Mouse (Mus musculus): ENCODE results near the gene Tmem213. TPM values are rescaled to one million over a fixed set of nuclear protein-coding genes. Genes with fewer than 3 reads are reported as not detected.
A peak's percentile ranks its signal among the peaks of the same experiment; 100 is the strongest.

Tmem213 gene
- polyA plus RNA-seq, 1 experiment from 2014 or later: not detected

DNA sequence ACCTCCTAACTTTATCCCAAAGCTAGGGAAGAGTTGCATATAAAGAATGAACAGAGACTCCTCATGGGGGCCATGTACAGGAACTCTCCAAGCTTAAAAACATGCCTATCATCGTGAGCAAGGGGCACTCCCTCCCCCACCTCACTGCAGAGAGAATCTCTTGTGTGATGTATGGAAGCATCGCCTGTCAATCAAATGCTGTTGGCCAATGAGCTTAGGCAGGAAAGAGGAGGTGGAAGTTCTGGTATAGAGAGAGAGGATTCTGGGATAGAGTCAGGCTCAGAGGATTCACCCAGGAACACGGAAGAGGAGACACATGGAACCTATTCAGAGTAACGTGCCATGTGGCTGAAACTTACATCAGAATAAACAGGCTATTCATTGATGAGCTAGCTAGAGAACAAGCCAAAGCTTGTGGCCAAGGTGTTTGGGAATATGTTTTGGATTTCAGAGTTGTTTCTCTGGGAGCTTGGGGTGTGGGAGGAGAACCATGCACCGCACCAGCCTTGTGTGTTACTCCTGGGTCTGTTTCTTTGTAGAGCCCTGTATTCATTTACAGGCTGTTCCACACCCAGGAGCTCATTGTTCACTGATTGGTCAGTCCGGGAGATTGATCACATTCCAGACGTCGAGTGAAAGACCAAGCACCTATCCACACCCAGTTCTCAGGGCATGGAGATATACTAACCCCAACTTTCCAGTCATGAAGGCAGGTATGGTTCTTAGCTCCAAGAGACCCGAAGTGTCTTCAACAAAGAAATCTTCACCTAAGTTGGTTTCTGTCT, 21.6 kb upstream of the Tmem213 start:
- ATAC-seq (ENCODE audit: low read depth): no peak
- H3K27ac ChIP-seq: no peak overlapping the region
- WGBS (ENCODE audit: insufficient replicate concordance): 65% methylated on average over 9 of the region's 9 CpGs

DNA sequence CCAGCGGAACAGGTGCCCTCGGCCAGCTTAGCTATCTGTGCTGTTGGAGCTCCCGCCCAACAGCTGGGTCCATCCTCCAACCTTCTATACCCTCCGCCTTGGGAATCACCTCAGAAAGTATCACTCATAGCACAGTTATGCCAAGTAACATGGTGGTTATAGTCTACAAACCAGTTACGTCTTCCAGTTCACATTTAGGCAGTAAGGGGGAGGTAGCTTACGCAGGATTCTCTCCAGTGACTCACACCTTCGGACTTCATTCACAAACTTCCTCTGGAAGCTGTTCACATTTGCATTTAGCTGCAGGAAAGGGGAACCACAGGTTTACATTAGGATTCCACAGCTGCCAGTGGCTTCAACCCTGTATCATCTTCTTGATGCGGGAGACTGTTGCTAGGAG, 16.5 kb upstream of the Tmem213 start:
- Histone ChIP-seq H3K9me3 (replicated peaks) (no peaks in the 10 kb centered on the region), H3K4me3 (replicated peaks) (no peak overlapping the region), H3K9ac (no peak overlapping the region), H3K27ac (no peak overlapping the region), H3K27me3 (no peaks in the 10 kb centered on the region), H3K4me1 (replicated peaks) (peaks cover 5% of the 10 kb centered on the region), H3K4me2 (no peak overlapping the region), H3K36me3 (no peaks in the 10 kb centered on the region)
- 74% methylated on average over 8 of the region's 8 CpGs for WGBS (ENCODE audit: insufficient replicate concordance)
- DNase-seq (no peak), ATAC-seq (ENCODE audit: low read depth) (no peak)

More for the DNA sequence above, 21.6 kb upstream of the Tmem213 start:
- Histone ChIP-seq H3K36me3 (no peaks in the 10 kb centered on the region), H3K4me3 (replicated peaks) (no peak overlapping the region), H3K27me3 (no peaks in the 10 kb centered on the region), H3K9ac (no peak overlapping the region), H3K4me2 (no peak overlapping the region), H3K4me1 (replicated peaks) (no peaks in the 10 kb centered on the region), H3K9me3 (replicated peaks) (no peaks in the 10 kb centered on the region)
- no peak for DNase-seq

DNA sequence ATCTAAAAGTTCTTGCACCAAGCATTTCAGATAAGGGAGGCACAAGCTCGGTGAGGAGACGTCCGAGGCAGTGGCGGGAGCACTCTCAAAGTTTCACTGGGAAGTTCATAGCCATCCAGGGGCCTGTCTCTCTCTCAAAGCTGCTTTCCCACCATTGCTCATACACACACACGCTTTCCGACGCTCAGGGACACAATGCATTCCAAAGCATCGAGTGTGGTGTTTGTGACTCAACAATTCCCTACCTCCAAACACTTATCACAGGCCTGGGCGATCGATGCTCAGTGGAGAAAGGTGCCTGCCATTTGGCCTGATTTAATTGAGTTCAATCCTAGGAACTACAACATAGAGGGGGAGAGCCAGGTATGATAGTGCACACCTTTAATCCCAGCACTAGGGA, 14.4 kb upstream of the Tmem213 start:
- Histone ChIP-seq H3K27me3 (no peaks in the 10 kb centered on the region), H3K4me3 (replicated peaks) (no peak overlapping the region), H3K9me3 (replicated peaks) (no peaks in the 10 kb centered on the region), H3K4me2 (no peak overlapping the region), H3K36me3 (no peaks in the 10 kb centered on the region), H3K9ac (no peak overlapping the region), H3K4me1 (replicated peaks) (peaks cover 5% of the 10 kb centered on the region), H3K27ac (no peak overlapping the region)
- no peak for DNase-seq
- no peak for ATAC-seq (ENCODE audit: low read depth)
- WGBS (ENCODE audit: insufficient replicate concordance): 68% methylated on average over 10 of the region's 10 CpGs

DNA sequence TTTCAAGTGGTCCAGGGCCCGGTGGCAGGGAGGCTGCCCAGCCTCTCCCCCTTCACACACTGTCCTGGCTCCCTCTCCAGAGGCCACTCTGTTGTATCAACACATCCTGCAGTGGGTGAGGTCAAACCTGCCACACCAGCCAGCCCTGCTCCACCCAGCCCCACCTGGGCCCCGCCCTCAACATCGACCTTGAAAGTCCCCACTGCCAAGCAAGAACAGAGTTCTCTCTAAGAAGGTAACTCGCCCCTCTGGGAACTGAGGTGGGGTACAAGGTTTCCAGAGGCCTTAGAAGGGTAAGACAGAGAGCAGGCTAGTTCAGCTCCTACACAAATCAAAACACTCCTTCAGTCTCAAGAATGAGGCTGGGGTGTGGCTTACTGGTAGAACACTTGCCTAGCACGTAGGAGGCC, 12.1 kb upstream of the Tmem213 start:
- H3K9me3 ChIP-seq (replicated peaks): no peaks in the 10 kb centered on the region
- no peak for ATAC-seq (ENCODE audit: low read depth)
- H3K27me3 ChIP-seq: no peaks in the 10 kb centered on the region
- no peak for DNase-seq
- no peak overlapping the region for H3K9ac ChIP-seq
- no peak overlapping the region for H3K4me2 ChIP-seq
- no peak overlapping the region for H3K4me3 ChIP-seq (replicated peaks)
- H3K4me1 ChIP-seq (replicated peaks): peaks cover 5% of the 10 kb centered on the region
- WGBS (ENCODE audit: insufficient replicate concordance): 41% methylated on average over 5 of the region's 5 CpGs
- H3K36me3 ChIP-seq: no peaks in the 10 kb centered on the region
- no peak overlapping the region for H3K27ac ChIP-seq

DNA sequence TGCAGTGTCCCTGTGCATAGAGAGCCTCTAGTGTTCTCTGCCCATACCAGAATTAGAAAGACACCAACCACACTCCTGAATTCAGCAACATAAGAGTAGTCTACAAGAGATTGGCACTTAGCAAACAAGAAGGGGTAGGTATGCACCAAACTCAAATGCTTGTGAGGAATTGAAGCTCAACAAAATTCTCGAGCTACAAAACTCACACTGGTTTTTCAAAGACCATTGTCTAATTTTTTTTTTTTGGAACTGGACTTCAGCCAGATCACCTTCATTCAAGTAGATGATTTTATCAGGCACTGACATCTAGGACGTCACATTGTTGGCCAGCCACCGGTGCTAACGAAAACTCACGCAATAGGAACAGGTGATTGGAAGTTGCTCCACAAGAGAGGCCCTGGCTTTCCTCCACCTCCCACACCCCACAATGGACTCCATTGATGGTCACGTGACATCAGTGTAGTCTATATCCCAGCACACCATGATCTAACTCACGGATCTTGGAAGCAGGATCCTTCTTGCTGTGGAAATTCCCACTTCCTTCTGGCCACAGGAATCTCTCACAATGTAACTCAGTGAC, 6.7 kb upstream of the Tmem213 start:
- Histone ChIP-seq H3K9ac (no peak overlapping the region), H3K36me3 (no peaks in the 10 kb centered on the region), H3K4me3 (replicated peaks) (no peak overlapping the region), H3K27ac (no peak overlapping the region), H3K4me1 (replicated peaks) (peaks cover 10% of the 10 kb centered on the region), H3K4me2 (no peak overlapping the region), H3K9me3 (replicated peaks) (no peaks in the 10 kb centered on the region), H3K27me3 (no peaks in the 10 kb centered on the region)
- DNase-seq (no peak), ATAC-seq (ENCODE audit: low read depth) (no peak)
- 74% methylated on average over 7 of the region's 7 CpGs for WGBS (ENCODE audit: insufficient replicate concordance)

DNA sequence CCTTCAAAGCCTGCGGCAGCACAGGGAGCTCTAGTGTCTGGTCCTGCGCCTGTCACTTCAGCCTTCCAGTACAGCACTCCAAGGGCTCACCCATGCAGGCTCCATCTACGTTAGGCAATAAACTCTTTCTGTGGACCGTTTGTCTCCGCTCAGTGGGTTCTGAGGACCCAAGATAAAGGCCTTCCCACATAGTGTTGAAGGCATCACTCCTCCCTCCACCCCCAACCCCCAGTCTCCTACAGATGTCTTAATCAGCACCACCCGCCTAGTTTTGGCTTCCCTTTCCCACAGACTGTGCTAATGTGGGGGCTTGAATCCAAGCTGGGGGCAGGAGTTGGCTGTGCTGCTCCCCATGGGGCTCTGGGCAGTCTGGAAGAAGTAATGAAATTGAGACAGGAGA, 5.3 kb upstream of the Tmem213 start:
- Histone ChIP-seq H3K4me1 (replicated peaks) (peaks cover 10% of the 10 kb centered on the region), H3K27ac (no peak overlapping the region), H3K4me3 (replicated peaks) (no peak overlapping the region), H3K9ac (no peak overlapping the region), H3K27me3 (no peaks in the 10 kb centered on the region), H3K4me2 (no peak overlapping the region), H3K9me3 (replicated peaks) (no peaks in the 10 kb centered on the region), H3K36me3 (no peaks in the 10 kb centered on the region)
- ATAC-seq (ENCODE audit: low read depth) (peak; percentile 81), DNase-seq (peak; percentile 10)
- WGBS (ENCODE audit: insufficient replicate concordance): 17% methylated on average over 6 of the region's 6 CpGs

DNA sequence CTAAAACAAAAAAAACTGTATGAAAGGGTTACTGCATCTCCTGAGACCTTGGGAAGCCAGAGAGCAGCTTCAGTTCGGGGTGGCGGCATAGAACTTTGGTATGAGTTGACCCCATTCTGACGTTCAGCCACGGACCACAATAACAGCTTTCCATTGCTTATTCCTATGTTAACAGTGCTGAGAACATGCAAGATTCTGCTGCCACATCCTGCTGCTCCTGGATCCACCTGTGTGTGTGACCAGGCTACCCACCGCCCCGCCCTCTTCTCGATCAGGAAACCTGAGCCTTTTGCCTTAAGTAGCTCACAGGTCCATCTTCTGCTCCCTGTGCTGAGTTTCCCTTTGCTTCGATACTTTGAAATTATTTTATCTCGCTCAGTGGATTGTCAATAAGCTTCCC, 3.1 kb upstream of the Tmem213 start:
- peaks cover 12% of the 10 kb centered on the region; the same call in 1 of the 2 replicates for H3K27me3 ChIP-seq
- no peaks in the 10 kb centered on the region for H3K36me3 ChIP-seq
- H3K4me1 ChIP-seq (replicated peaks): peaks cover 13% of the 10 kb centered on the region
- DNase-seq: no peak
- no peak overlapping the region for H3K4me3 ChIP-seq (replicated peaks)
- ATAC-seq (ENCODE audit: low read depth): no peak
- WGBS (ENCODE audit: insufficient replicate concordance): 78% methylated on average over 9 of the region's 9 CpGs
- no peaks in the 10 kb centered on the region for H3K9me3 ChIP-seq (replicated peaks)
- no peak overlapping the region for H3K4me2 ChIP-seq
- no peak overlapping the region for H3K27ac ChIP-seq
- H3K9ac ChIP-seq: no peak overlapping the region

DNA sequence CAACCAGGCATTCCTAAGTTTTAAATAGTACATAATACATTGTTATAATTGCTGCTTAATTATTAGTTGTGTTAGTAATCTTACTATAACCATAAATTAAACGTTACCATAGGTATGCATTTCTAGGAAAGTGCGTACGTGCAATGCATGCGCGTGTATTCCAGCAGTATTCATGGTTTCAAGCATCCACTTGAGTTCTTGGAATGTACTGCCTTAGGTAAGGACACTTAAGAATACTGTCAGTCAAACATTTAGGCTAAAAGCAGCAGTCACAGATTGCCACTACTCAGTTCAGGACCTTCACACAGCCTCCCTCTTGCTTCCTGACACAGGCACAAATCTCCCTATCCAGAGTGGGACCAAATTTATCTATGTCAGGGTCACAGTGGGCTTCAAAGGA, 606 bp upstream of the Tmem213 start:
- ATAC-seq (ENCODE audit: low read depth) (no peak), DNase-seq (no peak)
- Histone ChIP-seq H3K27ac (no peak overlapping the region), H3K9me3 (replicated peaks) (no peaks in the 10 kb centered on the region), H3K36me3 (no peaks in the 10 kb centered on the region), H3K4me1 (replicated peaks) (peaks cover 11% of the 10 kb centered on the region), H3K4me2 (no peak overlapping the region), H3K27me3 (peaks cover 13% of the 10 kb centered on the region; the same call in 1 of the 2 replicates), H3K4me3 (replicated peaks) (no peak overlapping the region), H3K9ac (no peak overlapping the region)
- 81% methylated on average over 5 of the region's 5 CpGs for WGBS (ENCODE audit: insufficient replicate concordance)

DNA sequence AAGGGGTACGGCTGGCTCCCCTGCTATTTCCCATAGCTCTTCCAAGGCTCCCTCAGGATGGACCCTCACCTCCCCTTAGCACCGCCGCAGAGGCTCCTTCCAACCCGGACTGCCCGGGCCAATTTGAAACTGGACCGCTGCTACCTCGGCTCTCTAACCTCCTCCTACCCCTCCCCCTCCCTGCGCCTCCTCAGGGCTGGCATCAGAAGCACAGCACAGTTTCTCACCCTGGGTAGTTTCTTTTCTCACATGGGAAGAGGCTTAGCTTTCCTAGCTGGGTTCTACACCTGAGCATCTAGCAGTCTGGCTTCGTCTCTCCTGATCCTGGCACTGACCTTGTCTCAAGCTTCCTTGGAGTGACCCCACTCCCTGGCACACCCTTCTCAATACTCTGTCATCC, 816 bp downstream of the Tmem213 start:
- Histone ChIP-seq H3K9me3 (replicated peaks) (no peaks in the 10 kb centered on the region), H3K36me3 (no peaks in the 10 kb centered on the region), H3K4me1 (replicated peaks) (0 out of 2 replicates have a peak, but pooled peaks cover 3% of the 10 kb centered on the region), H3K9ac (no peak overlapping the region), H3K27ac (no peak overlapping the region), H3K27me3 (peaks cover 13% of the 10 kb centered on the region; the same call in 1 of the 2 replicates), H3K4me2 (no peak overlapping the region), H3K4me3 (replicated peaks) (no peak overlapping the region)
- DNase-seq (no peak), ATAC-seq (ENCODE audit: low read depth) (no peak)
- WGBS (ENCODE audit: insufficient replicate concordance): 14% methylated on average over 9 of the region's 9 CpGs

DNA sequence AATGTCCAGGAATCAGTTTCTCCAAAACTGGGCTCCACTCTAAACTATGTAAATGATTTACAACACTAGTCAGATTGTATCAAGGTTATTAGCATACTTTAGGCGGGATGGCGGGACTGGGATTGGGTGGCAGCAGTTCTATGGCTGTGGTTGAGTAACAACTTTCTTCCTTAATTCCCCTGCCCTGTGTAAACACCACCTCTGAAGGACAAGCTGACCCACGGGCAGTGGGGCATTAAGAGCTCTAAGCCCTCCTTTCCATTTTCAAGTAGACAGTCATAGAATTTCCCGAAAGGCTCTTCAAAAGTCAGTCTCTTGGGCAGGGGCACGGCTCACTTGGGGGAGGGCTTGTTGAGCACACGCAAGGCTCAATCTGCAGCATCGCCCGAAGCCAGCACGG, 1.8 kb downstream of the Tmem213 start:
- H3K9me3 ChIP-seq (replicated peaks): no peaks in the 10 kb centered on the region
- DNase-seq: no peak
- no peak overlapping the region for H3K4me3 ChIP-seq (replicated peaks)
- no peak overlapping the region for H3K4me2 ChIP-seq
- no peak for ATAC-seq (ENCODE audit: low read depth)
- no peak overlapping the region for H3K27ac ChIP-seq
- peaks cover 13% of the 10 kb centered on the region; the same call in 1 of the 2 replicates for H3K27me3 ChIP-seq
- 57% methylated on average over 9 of the region's 9 CpGs for WGBS (ENCODE audit: insufficient replicate concordance)
- H3K9ac ChIP-seq: no peak overlapping the region
- H3K36me3 ChIP-seq: no peaks in the 10 kb centered on the region
- 0 out of 2 replicates have a peak, but pooled peaks cover 3% of the 10 kb centered on the region for H3K4me1 ChIP-seq (replicated peaks)

DNA sequence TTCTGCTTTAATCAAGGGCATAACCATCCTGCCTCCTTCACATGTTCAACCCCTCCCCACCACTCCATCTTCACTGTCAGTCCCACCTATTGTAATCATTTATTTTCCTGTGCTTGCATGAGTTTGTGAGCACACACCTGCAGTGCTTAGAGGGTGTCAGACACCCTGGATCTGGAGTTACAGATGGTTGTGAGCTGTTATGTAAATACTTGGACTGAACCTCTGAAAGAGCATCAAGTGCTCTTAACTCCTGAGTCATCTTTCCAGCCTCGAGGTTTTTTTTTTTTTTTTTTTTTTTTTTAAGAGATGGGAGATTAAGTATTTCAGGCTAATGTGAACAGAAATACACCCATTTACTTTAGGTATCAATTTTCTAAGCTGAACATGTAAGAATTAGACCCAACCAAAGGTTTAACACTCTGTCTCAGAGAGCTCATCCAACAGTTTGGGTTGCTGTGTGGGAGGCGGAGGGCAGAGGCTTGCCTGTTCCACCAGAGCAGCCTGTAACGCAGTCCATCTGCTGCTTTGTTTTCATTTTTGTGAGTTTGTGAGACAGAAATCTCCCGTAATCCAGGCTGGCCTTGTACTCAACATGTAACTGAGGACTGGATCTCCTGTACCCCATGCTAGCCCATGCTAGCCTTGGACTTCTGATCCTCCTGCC, 7.2 kb downstream of the Tmem213 start:
- H3K9ac ChIP-seq: no peak overlapping the region
- H3K9me3 ChIP-seq (replicated peaks): no peaks in the 10 kb centered on the region
- 57% methylated on average over 4 of the region's 4 CpGs for WGBS (ENCODE audit: insufficient replicate concordance)
- DNase-seq (no peak), ATAC-seq (ENCODE audit: low read depth) (no peak)
- H3K4me2 ChIP-seq: no peak overlapping the region
- H3K4me1 ChIP-seq (replicated peaks): no peaks in the 10 kb centered on the region
- no peaks in the 10 kb centered on the region for H3K27me3 ChIP-seq
- no peaks in the 10 kb centered on the region for H3K36me3 ChIP-seq
- no peak overlapping the region for H3K27ac ChIP-seq
- H3K4me3 ChIP-seq (replicated peaks): no peak overlapping the region
